Mouse (Mus musculus) myocyte (in vitro differentiated cells): Measurements from ENCODE around the gene Zc3h15. TPM values are rescaled to one million over a fixed set of nuclear protein-coding genes. Genes with fewer than 3 reads are reported as not detected.

ENCODE experiments used
- H3K27me3 ChIP-seq: one replicate; pipeline ENCODE4 v1.6.1; 2011; ENCODE audit not compliant: control insufficient read depth, insufficient read depth, insufficient read length
- H3K36me3 ChIP-seq: one replicate; pipeline ENCODE4 v1.6.1; 2011; ENCODE audit not compliant: control insufficient read depth, insufficient read depth
- H3K4me2 ChIP-seq: one replicate; pipeline ENCODE4 v1.6.1; 2011; ENCODE audit warnings: low read depth, control low read depth
- H3K4me3 ChIP-seq: one replicate; pipeline ENCODE4 v1.5.1; 2011; ENCODE audit warnings: mild to moderate bottlenecking, control low read depth, moderate library complexity
- H3K79me2 ChIP-seq: one replicate; pipeline ENCODE4 v1.6.1; 2011; ENCODE audit not compliant: control insufficient read depth, insufficient read depth
- H3ac ChIP-seq: one replicate; pipeline ENCODE4 v1.6.1; 2011; ENCODE audit not compliant: control insufficient read depth, insufficient read length
- CEBPB ChIP-seq: IDR thresholded peaks from 2 replicates; pipeline ENCODE4 v1.6.1; 2011; ENCODE audit warnings: mild to moderate bottlenecking, moderate library complexity; ENCODE audit not compliant: poor library complexity, insufficient read depth, severe bottlenecking
- E2F4 ChIP-seq: IDR thresholded peaks from one replicate; pipeline ENCODE4 v1.6.1; 2011; ENCODE audit warnings: mild to moderate bottlenecking, control low read depth, moderate library complexity; ENCODE audit not compliant: insufficient read depth
- MAX ChIP-seq: IDR thresholded peaks from one replicate; pipeline ENCODE4 v1.6.1; 2011; ENCODE audit warnings: low read depth, mild to moderate bottlenecking, control low read depth
- MYOD1 ChIP-seq, 3 experiments: IDR thresholded peaks; one replicate each; pipeline ENCODE4 v1.6.1; 2011; ENCODE audit warnings: control low read depth in 2 of 3, low read depth in 2 of 3, mild to moderate bottlenecking in 2 of 3, moderate library complexity in 1 of 3; ENCODE audit not compliant: insufficient read length in 2 of 3, control insufficient read depth in 1 of 3
- MYOG ChIP-seq, 3 experiments: IDR thresholded peaks; one replicate each; pipeline ENCODE4 v1.6.1; 2011; ENCODE audit warnings: control low read depth in 2 of 3, low read depth in 2 of 3, mild to moderate bottlenecking in 2 of 3; ENCODE audit not compliant: insufficient read length in 2 of 3, control insufficient read depth in 1 of 3, insufficient read depth in 1 of 3
- POLR2A ChIP-seq: IDR thresholded peaks from one replicate; pipeline ENCODE4 v1.6.1; 2011; ENCODE audit warnings: low read depth, mild to moderate bottlenecking, control low read depth, moderate library complexity; ENCODE audit not compliant: insufficient read length
- POLR2AphosphoS2 ChIP-seq: IDR thresholded peaks from one replicate; pipeline ENCODE4 v1.6.1; 2011; ENCODE audit warnings: low read depth, control low read depth; ENCODE audit not compliant: insufficient read length
- REST ChIP-seq: IDR thresholded peaks from one replicate; pipeline ENCODE4 v1.6.1; 2011; ENCODE audit warnings: mild to moderate bottlenecking, control low read depth, moderate library complexity; ENCODE audit not compliant: insufficient read depth, insufficient read length
- SRF ChIP-seq: IDR thresholded peaks from one replicate; pipeline ENCODE4 v1.6.1; 2011; ENCODE audit warnings: low read depth; ENCODE audit not compliant: control insufficient read depth, insufficient read length
- TCF12 ChIP-seq: IDR thresholded peaks from one replicate; pipeline ENCODE4 v1.6.1; 2011; ENCODE audit warnings: mild to moderate bottlenecking, control low read depth; ENCODE audit not compliant: poor library complexity, insufficient read depth, severe bottlenecking
- TCF3 ChIP-seq: IDR thresholded peaks from one replicate; pipeline ENCODE4 v1.6.1; 2011; ENCODE audit warnings: low read depth, control low read depth; ENCODE audit not compliant: insufficient read length
- USF1 ChIP-seq: IDR thresholded peaks from one replicate; pipeline ENCODE4 v1.6.1; 2011; ENCODE audit warnings: low read depth, mild to moderate bottlenecking, control low read depth, moderate library complexity
- polyA plus RNA-seq: library from polyadenylated mRNA; unstranded; fragments of >200 nt; fragmentation: generic; extraction: Trizol; gene quantifications from one replicate; pipeline ENCODE4 v1.2.1, GENCODE M21; 2012; ENCODE audit warnings: missing spikeins

Gene Zc3h15
- polyA plus RNA-seq, 1 experiment: 55.8 TPM

- Histone ChIP-seq H3K36me3 (no peaks in the 10 kb centered on the region), H3K4me2 (no peak overlapping the region), H3K4me3 (no peak overlapping the region), H3ac (no peak overlapping the region), H3K27me3 (no peaks in the 10 kb centered on the region), H3K79me2 (no peaks in the 10 kb centered on the region)
- no peak for TF ChIP-seq POLR2AphosphoS2
- TF ChIP-seq USF1: no peak
- TF ChIP-seq SRF: no peak
- TF ChIP-seq CEBPB: no peak
- TF ChIP-seq REST: no peak
- no peak for TF ChIP-seq E2F4
- no peak for TF ChIP-seq TCF3
- no peak for TF ChIP-seq MYOD1 (IDR thresholded peaks at IDR 0.05; ENCODE audit: control insufficient read depth in 1 of 3, insufficient read length in 2 of 3, low read depth in 2 of 3)
- TF ChIP-seq TCF12: no peak
- TF ChIP-seq MAX: no peak
- no peak for TF ChIP-seq POLR2A
- TF ChIP-seq MYOG (IDR thresholded peaks at IDR 0.05; ENCODE audit: control insufficient read depth in 1 of 3, insufficient read depth in 1 of 3, insufficient read length in 2 of 3, low read depth in 2 of 3): no peak
Observed at GRCm38 (mm10) chr2:83692651-83693545, 48.7 kb downstream of the Zc3h15 start.

- Histone ChIP-seq H3K79me2 (no peaks in the 10 kb centered on the region), H3K27me3 (no peaks in the 10 kb centered on the region), H3K4me3 (no peak overlapping the region), H3K4me2 (no peak overlapping the region), H3K36me3 (no peaks in the 10 kb centered on the region), H3ac (no peak overlapping the region)
- TF ChIP-seq CEBPB: no peak
- no peak for TF ChIP-seq REST
- no peak for TF ChIP-seq USF1
- no peak for TF ChIP-seq TCF12
- TF ChIP-seq MAX: no peak
- TF ChIP-seq MYOD1 (IDR thresholded peaks at IDR 0.05; ENCODE audit: control insufficient read depth in 1 of 3, insufficient read length in 2 of 3, low read depth in 2 of 3): no peak
Observed at GRCm38 (mm10) chr2:83694061-83694460, 49.8 kb downstream of the Zc3h15 start.

- TF ChIP-seq CEBPB: no peak
- TF ChIP-seq MYOG (IDR thresholded peaks at IDR 0.05; ENCODE audit: control insufficient read depth in 1 of 3, insufficient read depth in 1 of 3, insufficient read length in 2 of 3, low read depth in 2 of 3): no peak
- no peak for TF ChIP-seq POLR2A
- TF ChIP-seq MAX: no peak
- no peak for TF ChIP-seq E2F4
- no peak for TF ChIP-seq REST
- TF ChIP-seq TCF3: no peak
- no peak for TF ChIP-seq USF1
- no peak for TF ChIP-seq POLR2AphosphoS2
- TF ChIP-seq MYOD1 (IDR thresholded peaks at IDR 0.05; ENCODE audit: control insufficient read depth in 1 of 3, insufficient read length in 2 of 3, low read depth in 2 of 3): no peak
- no peak for TF ChIP-seq SRF
- no peak for TF ChIP-seq TCF12
- no peaks in the 10 kb centered on the region for H3K79me2 ChIP-seq
- H3ac ChIP-seq: no peak overlapping the region
- no peak overlapping the region for H3K4me2 ChIP-seq
- H3K4me3 ChIP-seq: no peak overlapping the region
- no peaks in the 10 kb centered on the region for H3K27me3 ChIP-seq
- H3K36me3 ChIP-seq: no peaks in the 10 kb centered on the region
Observed at GRCm38 (mm10) chr2:83695345-83696247, 51.4 kb downstream of the Zc3h15 start.

GRCm38 (mm10) chr2:83698484-83698883 is 54.2 kb downstream of the Zc3h15 start:
- TF ChIP-seq REST (no peak), CEBPB (no peak), USF1 (no peak), MYOG (IDR thresholded peaks at IDR 0.05; ENCODE audit: control insufficient read depth in 1 of 3, insufficient read depth in 1 of 3, insufficient read length in 2 of 3, low read depth in 2 of 3) (no peak), POLR2A (no peak), MAX (no peak), TCF12 (no peak), POLR2AphosphoS2 (no peak), TCF3 (no peak), E2F4 (no peak), MYOD1 (IDR thresholded peaks at IDR 0.05; ENCODE audit: control insufficient read depth in 1 of 3, insufficient read length in 2 of 3, low read depth in 2 of 3) (no peak), SRF (no peak)
- H3K4me2 ChIP-seq: no peak overlapping the region
- H3K36me3 ChIP-seq: no peaks in the 10 kb centered on the region
- no peaks in the 10 kb centered on the region for H3K79me2 ChIP-seq
- H3K27me3 ChIP-seq: no peaks in the 10 kb centered on the region
- H3K4me3 ChIP-seq: no peak overlapping the region
- no peak overlapping the region for H3ac ChIP-seq
